Mouse (Mus musculus) kidney, postnatal 0 days (tissue): Measurements from ENCODE around the gene Abcg3. TPM values are rescaled to one million over a fixed set of nuclear protein-coding genes. Genes with fewer than 3 reads are reported as not detected.
"Not testable (repeated sequence)": the region's sequence is repeated elsewhere in the genome, so short reads cannot be mapped to it uniquely, and the experiment has no call there.

Source experiments
- ATAC-seq: fragments of 200-750 bp; cut with Nextera tagmentation; replicated peaks from 2 replicates; pipeline ENCODE4 v1.8.0; 2017; ENCODE audit warnings: low read depth, moderate number of reproducible peaks, moderate TSS enrichment, moderate library complexity; ENCODE audit not compliant: low FRiP score
- DNase-seq: peaks from one replicate; pipeline ENCODE4 v3.0.0-alpha.2; 2016; ENCODE audit warnings: low spot score
- H3K27ac ChIP-seq: fragments of 300-500 bp; sonication (generic); 2 replicates; pipeline ENCODE4 v1.5.1; 2014; ENCODE audit warnings: mild to moderate bottlenecking
- H3K27me3 ChIP-seq: fragments of 300-500 bp; sonication (generic); 2 replicates; pipeline ENCODE4 v1.6.1; 2014; ENCODE audit warnings: low read length, mixed read lengths; ENCODE audit not compliant: insufficient read depth
- H3K36me3 ChIP-seq: fragments of 300-500 bp; sonication (generic); 2 replicates; pipeline ENCODE4 v1.6.1; 2014; ENCODE audit warnings: low read length, mixed read lengths; ENCODE audit not compliant: insufficient read depth
- H3K4me1 ChIP-seq: fragments of 300-500 bp; sonication (generic); replicated peaks from 2 replicates; pipeline ENCODE4 v1.6.1; 2014; ENCODE audit warnings: antibody characterized with exemption, low read length, mixed read lengths; ENCODE audit not compliant: insufficient read depth
- H3K4me2 ChIP-seq: fragments of 300-500 bp; sonication (generic); 2 replicates; pipeline ENCODE4 v1.6.1; 2014; ENCODE audit warnings: mild to moderate bottlenecking, low read length, moderate library complexity, mixed read lengths
- H3K4me3 ChIP-seq: fragments of 300-500 bp; sonication (generic); replicated peaks from 2 replicates; pipeline ENCODE4 v1.5.1; 2014; ENCODE audit warnings: low read depth, low read length
- H3K9ac ChIP-seq: fragments of 300-500 bp; sonication (generic); 2 replicates; pipeline ENCODE4 v1.6.1; 2014; ENCODE audit warnings: low read depth, low read length
- H3K9me3 ChIP-seq: fragments of 300-500 bp; sonication (generic); replicated peaks from 2 replicates; pipeline ENCODE4 v1.6.1; 2016; ENCODE audit warnings: low read length, inconsistent platforms, mixed read lengths
- CTCF ChIP-seq: IDR thresholded peaks from 2 replicates; pipeline ENCODE4 v1.5.1; 2016; ENCODE audit warnings: antibody characterized with exemption, low read depth, mild to moderate bottlenecking, moderate library complexity
- WGBS: fragments of 180-500 bp; shearing (Covaris S2); extraction: QIAGEN DNeasy Blood & Tissue Kit; methylation state at CpG from one replicate; pipeline ENCODE4 v1.1.7; 2014; 5-methylcytosine and 5-hydroxymethylcytosine counted together
- polyA plus RNA-seq: library from polyadenylated mRNA; unstranded; fragments of >200 nt; fragmentation: Nextera tagmentation; extraction: Ambion mirVana; gene quantifications from 2 replicates; pipeline ENCODE4 v1.2.1, GENCODE M21; 2015

Gene Abcg3
- polyA plus RNA-seq, 1 experiment from 2014 or later = 0.78 TPM

- ATAC-seq (no peak), DNase-seq (no peak)
These were observed 3.4 kb downstream of the Abcg3 start for GRCm38 (mm10) chr5:104979040-104979513.

GRCm38 (mm10) chr5:104958141-104958793 lies 24.3 kb downstream of the Abcg3 start:
- Histone ChIP-seq H3K4me1 (no peaks in the 10 kb centered on the region), H3K9ac (no peak overlapping the region), H3K9me3 (no peaks in the 10 kb centered on the region), H3K4me2 (no peak overlapping the region), H3K27ac (no peak overlapping the region), H3K4me3 (no peak overlapping the region), H3K36me3 (no peaks in the 10 kb centered on the region), H3K27me3 (no peaks in the 10 kb centered on the region)
- no peak for TF ChIP-seq CTCF
- ATAC-seq (no peak), DNase-seq (no peak)
- 90% methylated on average over 2 of the region's 2 CpGs for WGBS

More at GRCm38 (mm10) chr5:104979040-104979513, 3.4 kb downstream of the Abcg3 start:
- Histone ChIP-seq H3K27me3 (no peaks in the 10 kb centered on the region), H3K9me3 (no peaks in the 10 kb centered on the region), H3K9ac (no peak overlapping the region), H3K36me3 (no peaks in the 10 kb centered on the region), H3K4me1 (no peaks in the 10 kb centered on the region), H3K4me3 (no peak overlapping the region), H3K4me2 (no peak overlapping the region), H3K27ac (no peak overlapping the region)
- TF ChIP-seq CTCF = no peak
- 47% methylated on average over 2 of the region's 2 CpGs for WGBS

- no peak overlapping the region for H3K9ac ChIP-seq
- 93% methylated on average over 3 of the region's 3 CpGs for WGBS
- TF ChIP-seq CTCF = no peak
These were observed 27.3 kb downstream of the Abcg3 start for GRCm38 (mm10) chr5:104955208-104955607.

GRCm38 (mm10) chr5:104946951-104947350 lies 35.6 kb downstream of the Abcg3 start:
- no peaks in the 10 kb centered on the region for H3K36me3 ChIP-seq
- no peaks in the 10 kb centered on the region for H3K27me3 ChIP-seq
- ATAC-seq (no peak), DNase-seq (no peak)
- no peak for TF ChIP-seq CTCF
- no peak overlapping the region for H3K9ac ChIP-seq
- H3K4me1 ChIP-seq = no peaks in the 10 kb centered on the region
- no peak overlapping the region for H3K4me3 ChIP-seq
- no peak overlapping the region for H3K4me2 ChIP-seq
- no peaks in the 10 kb centered on the region for H3K9me3 ChIP-seq
- 67% methylated on average over 1 of the region's 1 CpGs for WGBS
- no peak overlapping the region for H3K27ac ChIP-seq

More at GRCm38 (mm10) chr5:104955208-104955607, 27.3 kb downstream of the Abcg3 start:
- Histone ChIP-seq H3K27ac (no peak overlapping the region), H3K36me3 (no peaks in the 10 kb centered on the region), H3K9me3 (no peaks in the 10 kb centered on the region), H3K4me3 (no peak overlapping the region), H3K4me2 (no peak overlapping the region), H3K27me3 (no peaks in the 10 kb centered on the region), H3K4me1 (no peaks in the 10 kb centered on the region)
- DNase-seq = no peak
- ATAC-seq = no peak

GRCm38 (mm10) chr5:104934148-104934547 lies 48.4 kb downstream of the Abcg3 start:
- no peak for TF ChIP-seq CTCF
- no peaks in the 10 kb centered on the region for H3K36me3 ChIP-seq
- 85% methylated on average over 7 of the region's 7 CpGs for WGBS

GRCm38 (mm10) chr5:104906556-104906955 lies 76.0 kb downstream of the Abcg3 start:
- not testable (repeated sequence) for H3K36me3 ChIP-seq, H3K4me1 ChIP-seq, H3K27ac ChIP-seq, ATAC-seq, DNase-seq, H3K9me3 ChIP-seq, H3K27me3 ChIP-seq, H3K4me3 ChIP-seq, H3K4me2 ChIP-seq, H3K9ac ChIP-seq
- WGBS = 91% methylated on average over 5 of the region's 5 CpGs

More at GRCm38 (mm10) chr5:104934148-104934547, 48.4 kb downstream of the Abcg3 start:
- Histone ChIP-seq H3K4me3 (no peak overlapping the region), H3K4me2 (no peak overlapping the region), H3K9me3 (no peaks in the 10 kb centered on the region), H3K27me3 (no peaks in the 10 kb centered on the region), H3K9ac (no peak overlapping the region), H3K27ac (no peak overlapping the region), H3K4me1 (no peaks in the 10 kb centered on the region)
- ATAC-seq (no peak), DNase-seq (no peak)

Other genes with a start within 250 kb of the Abcg3 start
- 2.4 and 3.4 TPM in 2 replicates for gene Zfp951, start 122.6 kb downstream of the Abcg3 start, polyA plus RNA-seq
- 3.6 and 4.4 TPM in 2 replicates for gene Gbp9, start 156.8 kb upstream of the Abcg3 start, polyA plus RNA-seq
- 0.30 and 0.34 TPM in 2 replicates for gene Gbp8, start 156.8 kb upstream of the Abcg3 start, polyA plus RNA-seq
- gene Gbp4, start 156.9 kb upstream of the Abcg3 start, polyA plus RNA-seq = 1.3 TPM in 2 replicates